Mouse (Mus musculus) T-helper 2 cell (primary cell): Measurements from ENCODE around the gene Trim69.
"Not testable (repeated sequence)": the region's sequence is repeated elsewhere in the genome, so short reads cannot be mapped to it uniquely, and the experiment has no call there.

Experiments used
- in situ Hi-C: fragments of 300-600 bp; cut with MboI, MseI; formaldehyde crosslinking; loops from one replicate; pipeline ENCODE4 v1.15.1; 2025; ENCODE audit warnings: high pct_unique_total_duplicates

The Trim69 gene

GRCm38 (mm10) chr2:122206440-122207107 lies 46.1 kb downstream of the Trim69 start:
- in situ Hi-C loops, result no loop called here

GRCm38 (mm10) chr2:122210534-122211228 lies 50.2 kb downstream of the Trim69 start:
- in situ Hi-C loops, result no loop called here

GRCm38 (mm10) chr2:122217075-122217474 lies 56.6 kb downstream of the Trim69 start:
- in situ Hi-C loops, result not testable (repeated sequence)

- in situ Hi-C loops, result no loop called here
Observed at GRCm38 (mm10) chr2:122218234-122218633, 57.7 kb downstream of the Trim69 start.

- in situ Hi-C loops, result no loop called here
Observed at GRCm38 (mm10) chr2:122221378-122221777, 60.9 kb downstream of the Trim69 start.

- in situ Hi-C loops, result no loop called here
Observed at GRCm38 (mm10) chr2:122221798-122222197, 61.3 kb downstream of the Trim69 start.

- in situ Hi-C loops, result no loop called here
Observed at GRCm38 (mm10) chr2:122222272-122222671, 61.8 kb downstream of the Trim69 start.

GRCm38 (mm10) chr2:122223654-122224053 lies 63.2 kb downstream of the Trim69 start:
- in situ Hi-C loops, result no loop called here
